Mouse (Mus musculus): Measurements from ENCODE around the gene Cd302. TPM values are rescaled to one million over a fixed set of nuclear protein-coding genes. Genes with fewer than 3 reads are reported as not detected.

Gene Cd302
- polyA plus RNA-seq, 1 experiment from 2014 or later: 47.7 TPM

GRCm38 (mm10) chr2:60221954-60222353 lies 62.3 kb downstream of the Cd302 start:
- ATAC-seq (ENCODE audit: insufficient read depth) (no peak), DNase-seq (no peak)
- Histone ChIP-seq H3K4me3 (ENCODE audit: low read depth, low read length) (no peak overlapping the region), H3K36me3 (ENCODE audit: insufficient read depth) (peaks cover 11% of the 10 kb centered on the region; the same call in 1 of the 2 replicates), H3K9me3 (ENCODE audit: low read depth, low read length) (no peaks in the 10 kb centered on the region), H3K4me2 (no peak overlapping the region), H3K4me1 (ENCODE audit: insufficient read depth) (no peaks in the 10 kb centered on the region), H3K27ac (ENCODE audit: low read depth) (no peak overlapping the region), H3K27me3 (ENCODE audit: insufficient read depth, low read length) (no peaks in the 10 kb centered on the region), H3K9ac (no peak overlapping the region)
- WGBS: 86% methylated on average over 2 of the region's 2 CpGs
- no peak for TF ChIP-seq CTCF (IDR thresholded peaks at IDR 0.05; ENCODE audit: low read depth)

GRCm38 (mm10) chr2:60221236-60221635 lies 63.1 kb downstream of the Cd302 start:
- no peak overlapping the region for H3K9ac ChIP-seq
- no peak for TF ChIP-seq CTCF (IDR thresholded peaks at IDR 0.05; ENCODE audit: low read depth)
- H3K4me3 ChIP-seq (ENCODE audit: low read depth, low read length): no peak overlapping the region
- ATAC-seq (ENCODE audit: insufficient read depth) (no peak), DNase-seq (no peak)
- WGBS: 68% methylated on average over 6 of the region's 6 CpGs
- peaks cover 11% of the 10 kb centered on the region; the same call in 1 of the 2 replicates for H3K36me3 ChIP-seq (ENCODE audit: insufficient read depth)
- no peaks in the 10 kb centered on the region for H3K27me3 ChIP-seq (ENCODE audit: insufficient read depth, low read length)
- no peak overlapping the region for H3K27ac ChIP-seq (ENCODE audit: low read depth)
- H3K4me2 ChIP-seq: no peak overlapping the region
- H3K4me1 ChIP-seq (ENCODE audit: insufficient read depth): no peaks in the 10 kb centered on the region
- no peaks in the 10 kb centered on the region for H3K9me3 ChIP-seq (ENCODE audit: low read depth, low read length)

DNA sequence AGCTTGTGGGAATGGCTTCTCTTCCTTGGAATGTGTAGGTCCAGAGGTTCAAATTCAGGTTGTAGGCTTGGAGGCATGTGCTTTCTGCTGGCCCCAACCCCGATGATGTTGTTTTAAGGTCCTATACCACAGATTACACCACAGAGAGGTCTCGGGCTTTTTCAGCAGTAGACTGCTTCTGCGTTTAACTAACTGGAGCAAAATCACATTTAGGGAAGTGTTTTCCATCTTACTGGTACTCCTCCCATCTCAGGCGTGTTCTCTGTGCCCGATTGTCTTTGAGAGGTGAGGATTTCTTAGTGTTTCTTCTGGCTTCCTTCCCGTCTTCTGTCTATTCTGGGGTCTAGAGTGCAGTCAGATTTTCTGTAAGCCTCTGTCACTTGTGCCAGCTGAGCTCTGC lies 66.7 kb downstream of the Cd302 start:
- H3K27me3 ChIP-seq (ENCODE audit: insufficient read depth, low read length): no peaks in the 10 kb centered on the region
- H3K4me2 ChIP-seq: no peak overlapping the region
- no peak overlapping the region for H3K4me3 ChIP-seq (ENCODE audit: low read depth, low read length)
- ATAC-seq (ENCODE audit: insufficient read depth) (no peak), DNase-seq (no peak)
- TF ChIP-seq CTCF (IDR thresholded peaks at IDR 0.05; ENCODE audit: low read depth): no peak
- H3K36me3 ChIP-seq (ENCODE audit: insufficient read depth): peaks cover 20% of the 10 kb centered on the region
- 84% methylated on average over 6 of the region's 6 CpGs for WGBS
- peaks cover 4% of the 10 kb centered on the region; the same call in 1 of the 2 replicates for H3K4me1 ChIP-seq (ENCODE audit: insufficient read depth)
- H3K9me3 ChIP-seq (ENCODE audit: low read depth, low read length): no peaks in the 10 kb centered on the region
- no peak overlapping the region for H3K9ac ChIP-seq
- H3K27ac ChIP-seq (ENCODE audit: low read depth): 0 out of 2 replicates have a peak overlapping the region, but pooled peaks have one; percentile 18

DNA sequence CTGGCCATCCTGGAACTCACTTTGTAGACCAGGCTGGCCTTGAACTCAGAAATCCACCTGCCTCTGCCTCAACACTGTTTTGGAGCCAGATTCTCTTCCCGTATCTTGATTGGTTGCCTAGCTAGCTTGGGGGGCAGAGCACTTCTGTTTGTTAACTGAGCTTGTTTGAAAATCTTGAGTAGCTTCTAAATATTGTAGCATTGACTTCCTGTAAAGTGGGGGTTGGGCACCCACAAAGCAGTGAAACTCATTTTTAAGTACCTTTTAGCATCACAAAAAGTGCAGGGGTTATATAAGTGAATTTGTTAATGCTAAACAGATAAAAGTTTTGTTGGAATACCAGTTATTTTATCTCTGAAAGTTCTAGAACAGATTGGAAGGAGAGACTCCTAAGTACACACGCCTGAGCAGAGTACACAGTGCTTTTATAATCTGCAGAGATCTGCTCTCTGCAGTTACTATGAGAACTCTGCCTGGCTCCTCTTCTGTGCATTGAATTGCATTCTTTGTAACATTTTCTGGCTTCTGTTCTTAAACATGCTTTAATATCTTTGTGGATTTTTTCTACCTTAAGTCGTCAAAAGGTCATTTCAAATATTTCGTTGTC lies 67.6 kb downstream of the Cd302 start:
- Histone ChIP-seq H3K27ac (ENCODE audit: low read depth) (no peak overlapping the region), H3K27me3 (ENCODE audit: insufficient read depth, low read length) (no peaks in the 10 kb centered on the region), H3K4me3 (ENCODE audit: low read depth, low read length) (no peak overlapping the region), H3K9me3 (ENCODE audit: low read depth, low read length) (no peaks in the 10 kb centered on the region), H3K9ac (no peak overlapping the region), H3K36me3 (ENCODE audit: insufficient read depth) (peaks cover 22% of the 10 kb centered on the region), H3K4me2 (no peak overlapping the region), H3K4me1 (ENCODE audit: insufficient read depth) (peaks cover 10% of the 10 kb centered on the region)
- TF ChIP-seq CTCF (IDR thresholded peaks at IDR 0.05; ENCODE audit: low read depth): no peak
- ATAC-seq (ENCODE audit: insufficient read depth): no peak
- WGBS: 66% methylated on average over 4 of the region's 4 CpGs
- DNase-seq: no peak

DNA sequence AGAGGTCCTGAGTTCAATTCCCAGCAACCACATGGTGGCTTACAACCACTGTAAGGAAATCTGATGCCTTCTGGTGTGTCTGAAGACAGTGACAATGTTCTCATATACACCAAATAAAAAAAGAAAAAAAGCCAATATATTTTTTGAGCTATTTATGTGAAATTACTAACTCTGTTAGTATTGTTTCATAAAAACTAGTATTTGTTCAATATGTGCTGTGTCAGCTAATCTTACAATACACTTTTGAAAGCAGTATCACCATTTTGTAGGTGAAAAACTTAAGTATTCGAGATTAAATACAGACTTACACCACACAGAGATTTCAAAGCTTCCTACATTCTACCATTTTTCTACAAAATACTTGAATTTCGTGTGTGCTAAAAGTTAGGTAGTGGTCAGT lies 69.6 kb downstream of the Cd302 start:
- Histone ChIP-seq H3K4me3 (ENCODE audit: low read depth, low read length) (no peak overlapping the region), H3K36me3 (ENCODE audit: insufficient read depth) (peaks cover 28% of the 10 kb centered on the region), H3K9me3 (ENCODE audit: low read depth, low read length) (no peaks in the 10 kb centered on the region), H3K27me3 (ENCODE audit: insufficient read depth, low read length) (no peaks in the 10 kb centered on the region), H3K4me2 (no peak overlapping the region), H3K27ac (ENCODE audit: low read depth) (no peak overlapping the region), H3K4me1 (ENCODE audit: insufficient read depth) (peaks cover 11% of the 10 kb centered on the region), H3K9ac (no peak overlapping the region)
- TF ChIP-seq CTCF (IDR thresholded peaks at IDR 0.05; ENCODE audit: low read depth): no peak
- 93% methylated on average over 2 of the region's 2 CpGs for WGBS
- DNase-seq (no peak), ATAC-seq (ENCODE audit: insufficient read depth) (no peak)

DNA sequence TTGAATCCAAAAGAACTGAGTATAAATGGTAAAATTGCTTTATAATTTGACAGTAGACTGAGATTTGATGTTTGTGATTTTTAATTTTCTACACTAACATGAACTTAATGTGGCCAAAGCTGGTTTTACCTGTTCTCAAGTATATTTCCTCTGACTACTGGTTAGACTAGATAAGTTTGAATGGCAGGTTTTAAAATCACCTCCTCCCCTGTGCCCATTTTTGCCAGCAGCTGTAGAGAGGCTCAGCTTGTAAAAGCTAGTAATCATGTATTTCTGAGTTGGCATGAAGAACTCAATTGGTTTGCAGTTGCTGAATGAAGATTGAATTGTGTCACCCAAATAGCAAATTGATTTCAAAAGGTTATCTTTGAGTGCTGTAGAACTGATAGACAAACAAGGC lies 71.8 kb downstream of the Cd302 start:
- Histone ChIP-seq H3K27me3 (ENCODE audit: insufficient read depth, low read length) (no peaks in the 10 kb centered on the region), H3K27ac (ENCODE audit: low read depth) (no peak overlapping the region), H3K4me2 (no peak overlapping the region), H3K4me1 (ENCODE audit: insufficient read depth) (peaks cover 16% of the 10 kb centered on the region), H3K4me3 (ENCODE audit: low read depth, low read length) (no peak overlapping the region), H3K9ac (no peak overlapping the region), H3K36me3 (ENCODE audit: insufficient read depth) (peaks cover 24% of the 10 kb centered on the region), H3K9me3 (ENCODE audit: low read depth, low read length) (no peaks in the 10 kb centered on the region)
- TF ChIP-seq CTCF (IDR thresholded peaks at IDR 0.05; ENCODE audit: low read depth): no peak
- no peak for ATAC-seq (ENCODE audit: insufficient read depth)
- no peak for DNase-seq

- H3K9ac ChIP-seq: peak overlapping the region; percentile 94
- no peak overlapping the region; the same call in 1 of the 2 replicates for H3K27ac ChIP-seq (ENCODE audit: low read depth)
- H3K9me3 ChIP-seq (ENCODE audit: low read depth, low read length): no peaks in the 10 kb centered on the region
- TF ChIP-seq CTCF (IDR thresholded peaks at IDR 0.05; ENCODE audit: low read depth): no peak
- H3K36me3 ChIP-seq (ENCODE audit: insufficient read depth): peaks cover 28% of the 10 kb centered on the region
- WGBS: 11% methylated on average over 5 of the region's 5 CpGs
- peak overlapping the region; percentile 89 for H3K4me3 ChIP-seq (ENCODE audit: low read depth, low read length)
- no peak for ATAC-seq (ENCODE audit: insufficient read depth)
- H3K4me2 ChIP-seq: peak overlapping the region; percentile 91
- H3K4me1 ChIP-seq (ENCODE audit: insufficient read depth): peaks cover 16% of the 10 kb centered on the region
- H3K27me3 ChIP-seq (ENCODE audit: insufficient read depth, low read length): no peaks in the 10 kb centered on the region
- peak; percentile 30 for DNase-seq
Observed at GRCm38 (mm10) chr2:60210821-60211220, 73.5 kb downstream of the Cd302 start.

All from lung, embryonic 14.5 days (tissue).